Mouse (Mus musculus) G1E (cell line): ENCODE measurements around the gene Hist1h2bf.
"Not testable (repeated sequence)": the region's sequence is repeated elsewhere in the genome, so short reads cannot be mapped to it uniquely, and the experiment has no call there.

Experiments used
- CTCF ChIP-seq: IDR thresholded peaks from 2 replicates; pipeline ENCODE4 v1.5.1; 2012; ENCODE audit warnings: low read depth, low read length, inconsistent platforms, mixed read lengths
- GATA1 ChIP-seq: IDR thresholded peaks from 2 replicates; pipeline ENCODE4 v1.6.1; 2012; ENCODE audit warnings: borderline replicate concordance, low read length, inconsistent platforms, mixed read lengths
- GATA2 ChIP-seq: IDR thresholded peaks from 2 replicates; pipeline ENCODE4 v1.6.1; 2012; ENCODE audit warnings: low read depth, low read length, inconsistent platforms, borderline replicate concordance
- POLR2AphosphoS5 ChIP-seq: IDR thresholded peaks from 2 replicates; pipeline ENCODE4 v1.6.1; 2012; ENCODE audit warnings: low read depth, low read length, inconsistent platforms; ENCODE audit not compliant: insufficient replicate concordance
- TAL1 ChIP-seq: conservative IDR thresholded peaks from 2 replicates; pipeline ENCODE4 v1.6.1; 2012; ENCODE audit warnings: low read depth, low read length, inconsistent platforms, mixed read lengths

GRCm38 (mm10) chr13:23535137-23536075 is 38.6 kb downstream of the Hist1h2bf start, which contains the start of gene Hist1h3g:
- not testable (repeated sequence) for TF ChIP-seq CTCF, GATA2, TAL1, GATA1
- TF ChIP-seq POLR2AphosphoS5 = peak; percentile 97
